Mouse (Mus musculus): ENCODE data around the gene Gart. TPM values are rescaled to one million over a fixed set of nuclear protein-coding genes. Genes with fewer than 3 reads are reported as not detected.
A peak's percentile ranks its signal among the peaks of the same experiment; 100 is the strongest.
"Not testable (repeated sequence)": the region's sequence is repeated elsewhere in the genome, so short reads cannot be mapped to it uniquely, and the experiment has no call there.

The Gart gene
- total RNA-seq, 2 experiments from 2014 or later: 59.0 to 70.1 TPM

DNA sequence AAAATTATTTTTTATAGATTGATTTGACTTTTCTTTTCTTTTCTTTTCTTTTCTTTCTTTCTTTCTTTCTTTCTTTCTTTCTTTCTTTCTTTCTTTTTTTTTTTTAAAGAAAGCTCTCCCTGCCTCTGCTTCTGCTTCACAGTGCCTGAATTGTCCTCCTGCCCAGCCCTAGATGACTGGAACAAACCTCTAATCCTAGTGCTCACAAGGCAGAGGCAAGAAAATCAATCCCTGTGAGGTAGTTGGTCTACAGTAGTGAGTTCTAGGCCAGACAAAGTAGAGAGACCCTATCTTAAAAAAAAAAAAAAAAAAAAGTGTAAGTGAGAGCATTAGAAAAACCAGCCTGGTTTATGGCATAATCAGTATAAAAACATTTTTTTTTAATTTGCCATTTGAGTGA lies 3.0 kb upstream of the Gart start:
- intact Hi-C loops (cut with DNase I): loop anchor here (2.0 to 5.0 kb wide), 2 partner anchors 39 to 102 kb away; partner anchors contain the start of genes Donson and Ifngr2
- no peak for DNase-seq (ENCODE audit: low spot score)

DNA sequence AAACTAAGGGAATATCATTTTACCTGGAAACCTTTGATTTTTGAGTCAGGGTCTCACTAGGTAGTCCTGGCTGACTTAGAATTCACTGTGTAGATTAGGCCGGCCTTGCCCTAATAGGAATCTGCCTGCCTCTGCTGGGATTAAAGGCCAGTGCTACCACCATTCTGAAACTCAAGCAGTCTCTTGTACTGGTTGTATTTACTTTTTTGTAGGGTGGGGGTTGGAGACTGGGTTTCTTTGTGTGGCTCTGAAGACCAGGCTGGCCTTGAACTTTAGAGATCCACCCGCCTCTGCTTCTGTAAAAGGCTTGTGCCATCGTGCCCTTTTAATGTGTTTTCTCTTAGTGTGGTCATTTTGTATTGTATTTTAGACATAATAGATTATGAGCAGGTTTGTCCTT lies 2.5 kb upstream of the Gart start:
- no peak for DNase-seq (ENCODE audit: low spot score)
- intact Hi-C loops (cut with DNase I): loop anchor here (2.0 to 5.0 kb wide), 2 partner anchors 40 to 102 kb away; partner anchors contain the start of genes Donson and Ifngr2

DNA sequence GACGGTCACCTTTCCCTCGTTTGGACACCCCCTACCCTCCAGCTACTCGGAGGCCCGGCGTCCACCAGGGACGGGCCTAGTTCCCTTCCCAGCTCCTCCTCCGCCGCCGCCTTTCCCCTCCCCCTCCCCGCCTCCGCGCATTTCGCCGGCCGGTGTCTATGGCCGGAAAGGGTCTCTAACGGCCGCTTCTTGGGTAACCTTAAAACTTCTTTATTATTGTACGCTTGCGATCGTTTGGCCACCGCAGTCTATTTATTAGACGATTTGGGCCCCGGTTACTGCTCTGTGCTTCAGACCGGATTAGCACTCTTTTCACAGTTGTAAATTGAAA lies 1.4 kb upstream of the Gart start:
- peak; percentile 59 for DNase-seq (ENCODE audit: low spot score)

DNA sequence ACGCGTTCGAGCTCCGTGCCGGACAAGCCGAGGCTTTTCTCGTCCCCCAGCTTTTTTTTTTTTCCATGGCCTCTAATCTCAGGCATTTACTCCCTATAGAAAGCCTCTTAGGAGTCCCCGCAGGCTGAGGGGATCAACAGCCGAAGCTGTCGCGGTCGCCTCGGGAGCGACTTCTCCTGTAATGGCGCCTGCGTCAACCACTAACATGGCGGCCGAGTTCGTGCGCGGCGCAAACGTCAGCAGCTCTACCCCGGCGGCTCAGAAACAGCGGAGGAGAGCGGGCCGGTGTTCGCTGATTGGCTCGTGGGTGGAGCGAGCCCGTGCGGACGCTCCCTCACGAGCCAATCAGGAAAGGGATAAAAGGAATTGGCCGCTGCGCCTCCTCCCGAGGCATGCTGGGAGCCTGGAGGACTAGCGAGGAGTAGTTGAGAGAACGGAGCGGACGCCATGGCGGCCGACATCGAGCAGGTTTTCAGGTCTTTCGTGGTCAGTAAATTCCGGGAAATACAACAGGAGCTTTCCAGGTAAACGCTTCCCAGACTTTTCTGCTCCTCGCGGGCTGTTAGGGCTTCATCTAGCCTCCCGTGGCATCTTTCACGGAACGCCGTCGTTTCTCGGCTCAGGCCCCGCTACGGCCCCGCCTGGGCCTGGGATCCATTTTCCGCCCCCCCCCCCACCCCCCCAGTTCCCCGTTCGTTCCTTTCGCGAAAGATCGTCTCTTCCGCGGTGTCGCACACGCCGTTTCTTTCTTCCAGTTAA lies 888 bp upstream of the Gart start, which contains the start of gene Son:
TSS of gene Son (plus strand) at position 46 of the 759 bp plus-strand sequence.
- intact Hi-C loops (cut with DNase I): loop anchor here (2.0 to 5.0 kb wide), 2 partner anchors 41 to 100 kb away; partner anchors contain the start of genes Donson and Ifngr2
- peak; percentile 96 for DNase-seq (ENCODE audit: low spot score)

More for the DNA sequence above, 1.4 kb upstream of the Gart start:
- intact Hi-C loops (cut with DNase I): loop anchor here (2.0 to 5.0 kb wide), 2 partner anchors 41 to 101 kb away; partner anchors contain the start of genes Donson and Ifngr2

DNA sequence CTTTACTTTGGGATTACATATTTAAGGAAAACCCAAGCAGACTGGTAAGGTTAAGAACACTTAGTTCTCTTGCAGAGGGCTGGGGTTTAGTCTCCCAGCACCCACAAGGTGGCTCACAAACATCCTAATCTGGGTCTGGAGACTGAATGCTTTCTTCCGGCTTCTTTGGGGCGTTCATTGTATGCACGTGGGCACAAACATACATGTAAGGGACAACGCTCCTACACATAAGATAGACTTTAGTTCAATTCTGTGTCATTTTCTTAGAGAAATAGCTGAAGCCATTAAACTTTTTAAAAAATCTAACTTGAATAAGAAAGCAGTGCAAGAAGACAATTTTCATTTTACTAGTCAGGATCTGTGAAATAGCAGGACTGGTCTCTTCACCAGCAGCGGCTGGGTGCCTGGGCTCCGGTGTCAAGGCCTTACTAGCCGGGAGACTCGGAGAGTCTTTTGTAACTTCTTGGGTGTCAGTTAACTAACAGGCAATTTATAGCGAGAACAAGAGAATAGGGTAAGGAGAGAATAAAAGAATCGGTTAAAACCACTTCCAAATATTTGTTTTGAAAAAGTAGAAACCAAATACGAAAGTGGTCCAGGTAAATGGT lies 653 bp downstream of the Gart start:
- no peak for DNase-seq (ENCODE audit: low spot score)
- intact Hi-C loops (cut with DNase I): loop anchor here (5.0 kb wide), 1 partner anchor 99 kb away; the partner anchor contains the start of gene Ifngr2

DNA sequence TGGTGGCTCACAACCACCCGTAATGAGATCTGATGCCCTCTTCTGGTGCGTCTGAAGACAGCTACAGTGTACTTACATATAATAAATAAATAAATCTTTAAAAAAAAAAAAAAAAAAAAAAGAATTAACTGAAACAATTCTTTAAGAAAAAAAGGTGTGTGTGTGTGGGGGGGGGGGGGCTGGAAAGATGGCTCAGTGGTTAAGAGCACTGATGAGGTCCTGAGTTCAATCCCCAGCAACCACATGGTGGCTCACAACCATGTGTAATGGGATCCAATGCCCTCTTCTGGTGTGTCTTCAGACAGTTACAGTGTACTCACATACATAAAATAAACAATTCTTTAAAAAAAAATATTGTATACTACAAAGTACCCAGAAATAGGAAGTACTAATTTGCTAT lies 1.3 kb downstream of the Gart start:
- DNase-seq (ENCODE audit: low spot score): not testable (repeated sequence)
- intact Hi-C loops (cut with DNase I): loop anchor here (5.0 kb wide), 1 partner anchor 98 kb away; the partner anchor contains the start of gene Ifngr2

DNA sequence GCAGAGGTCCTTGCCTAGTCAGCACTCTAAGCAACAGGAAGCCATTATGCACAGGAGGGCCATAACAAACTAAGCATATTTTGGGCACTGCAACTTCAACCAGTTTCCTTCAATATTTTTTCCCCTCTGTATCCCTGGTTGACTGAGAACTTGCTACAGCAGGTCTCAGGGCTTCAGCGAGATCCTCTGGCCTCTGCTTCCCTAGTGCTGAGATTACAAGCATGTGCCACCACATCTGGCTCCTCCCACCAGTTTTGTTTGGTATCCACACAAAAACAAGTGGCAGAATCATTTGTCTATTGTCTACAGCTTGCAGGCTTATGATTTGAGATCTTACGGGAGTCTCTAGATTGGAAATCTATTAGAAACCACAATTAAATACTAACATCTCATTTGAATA lies 1.9 kb downstream of the Gart start:
- no peak for DNase-seq (ENCODE audit: low spot score)
- intact Hi-C loops (cut with DNase I): loop anchor here (5.0 kb wide), 1 partner anchor 98 kb away; the partner anchor contains the start of gene Ifngr2

DNA sequence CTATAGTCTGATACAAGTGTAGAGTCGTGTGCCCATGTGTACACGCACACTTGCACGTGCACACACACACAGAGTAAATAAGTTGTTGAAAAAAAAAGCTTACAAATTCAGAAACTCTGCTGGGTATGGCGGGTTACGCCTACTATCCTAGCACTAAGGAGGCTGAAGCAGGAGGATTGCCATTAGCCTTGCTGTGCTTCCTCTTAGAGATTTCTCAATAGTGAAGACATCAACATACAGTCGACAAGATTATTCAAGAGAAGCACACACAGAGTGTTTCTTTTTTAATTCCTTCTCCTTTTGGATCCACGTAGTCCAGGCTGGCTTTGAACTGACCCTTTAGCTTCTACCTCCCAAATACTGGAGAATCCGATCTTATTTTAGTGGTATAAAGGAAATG lies 6.6 kb downstream of the Gart start:
- DNase-seq (ENCODE audit: low spot score): no peak
- intact Hi-C loops (cut with DNase I): no loop called here

DNA sequence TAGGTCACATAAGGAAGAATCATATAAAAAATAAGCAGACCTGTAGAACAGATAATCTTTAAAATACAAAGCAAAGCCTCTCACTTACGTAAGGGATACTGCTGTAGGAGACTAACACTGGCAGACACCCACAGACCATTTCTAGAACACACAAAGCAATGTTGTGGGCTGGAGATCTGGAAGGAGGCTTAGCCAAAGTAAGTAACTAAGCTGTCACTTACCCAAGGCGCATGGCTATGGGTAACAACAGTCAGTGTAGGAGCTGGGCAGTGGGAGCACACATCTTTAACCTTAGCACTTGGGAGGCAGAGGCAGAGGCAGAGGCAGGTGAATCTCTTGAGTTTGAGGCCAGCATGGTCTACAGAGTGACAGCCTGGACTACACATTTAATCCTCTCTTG lies 7.1 kb downstream of the Gart start:
- no peak for DNase-seq (ENCODE audit: low spot score)
- intact Hi-C loops (cut with DNase I): no loop called here

DNA sequence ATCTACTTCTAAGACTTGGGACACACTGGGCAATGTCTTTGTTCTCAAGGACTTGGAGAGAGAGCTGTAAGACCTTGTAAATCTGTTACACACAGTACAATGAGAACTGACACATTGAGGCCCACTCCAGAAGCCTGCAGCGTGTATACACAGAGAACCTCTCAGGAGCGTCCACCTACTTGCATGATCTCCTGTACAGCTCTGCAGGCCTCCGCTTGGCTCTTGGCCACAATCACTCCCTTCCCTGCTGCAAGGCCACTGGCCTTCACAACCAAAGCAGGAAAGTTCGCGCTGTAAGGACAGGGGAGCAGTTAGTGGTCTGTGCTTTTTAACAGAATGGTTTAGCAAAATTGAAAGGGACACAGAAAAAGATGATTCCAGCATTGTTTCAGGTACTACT lies 7.6 kb downstream of the Gart start:
- DNase-seq (ENCODE audit: low spot score): no peak
- intact Hi-C loops (cut with DNase I): no loop called here

DNA sequence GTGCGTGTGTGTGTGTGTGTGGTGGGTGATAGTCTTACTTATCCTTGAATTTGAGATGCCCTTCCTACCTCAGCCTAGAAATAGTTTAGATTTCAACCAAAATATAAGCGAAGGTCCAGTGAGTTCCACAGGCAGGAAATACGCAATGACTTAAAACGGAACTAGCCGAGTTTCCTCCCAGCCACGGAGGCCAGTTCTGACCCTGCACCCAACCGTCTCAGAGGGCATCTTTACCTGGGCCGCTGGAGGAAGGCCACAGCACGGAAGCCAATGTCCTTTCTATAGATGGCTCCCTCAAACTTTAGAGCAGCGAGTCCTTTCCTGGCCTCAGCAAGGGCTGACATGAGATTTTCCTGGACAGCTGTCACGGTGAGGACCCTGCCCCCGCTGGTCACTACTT lies 13.1 kb downstream of the Gart start:
- intact Hi-C loops (cut with DNase I): no loop called here

DNA sequence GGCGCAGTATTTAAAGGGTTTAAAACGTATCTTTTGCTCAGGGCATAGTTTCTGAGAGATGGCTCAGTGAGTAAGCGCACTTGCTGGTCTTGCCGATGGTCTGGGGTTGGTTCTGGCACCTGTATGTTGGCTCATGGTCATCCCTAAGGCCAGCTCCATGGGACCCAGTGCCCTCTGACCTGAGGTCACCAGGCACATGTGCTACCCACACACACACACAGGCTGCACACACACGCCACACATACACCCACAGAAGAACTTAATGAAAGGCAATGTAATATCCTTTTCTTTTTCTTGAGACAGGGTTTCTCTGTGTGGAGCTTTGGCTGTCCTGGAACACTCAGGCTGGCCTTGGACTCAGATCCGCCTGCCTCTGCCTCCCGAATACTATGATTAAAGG lies 13.8 kb downstream of the Gart start:
- intact Hi-C loops (cut with DNase I): no loop called here
- DNase-seq (ENCODE audit: low spot score): no peak

More for the DNA sequence above, 13.1 kb downstream of the Gart start:
- DNase-seq (ENCODE audit: low spot score): no peak

DNA sequence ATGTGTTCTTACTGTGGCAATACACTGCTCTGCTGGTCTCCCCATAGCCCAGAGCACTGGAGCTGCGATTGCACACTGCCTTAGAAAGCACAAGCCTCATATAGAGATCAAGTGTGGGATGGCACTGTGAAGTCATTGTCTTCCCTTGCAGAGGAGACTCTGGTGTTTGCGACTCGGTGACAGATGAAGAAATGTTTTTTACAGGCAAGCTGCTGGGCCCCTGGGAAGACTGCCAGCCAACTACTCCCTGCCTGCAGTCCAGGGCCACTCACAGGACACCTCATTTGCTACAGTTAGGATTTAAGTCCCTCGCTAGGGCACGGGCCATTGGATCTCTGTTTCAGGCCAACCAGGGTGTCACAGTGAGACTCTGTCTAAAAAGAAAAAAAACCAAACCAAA lies 14.3 kb downstream of the Gart start:
- DNase-seq (ENCODE audit: low spot score): no peak
- intact Hi-C loops (cut with DNase I): no loop called here

DNA sequence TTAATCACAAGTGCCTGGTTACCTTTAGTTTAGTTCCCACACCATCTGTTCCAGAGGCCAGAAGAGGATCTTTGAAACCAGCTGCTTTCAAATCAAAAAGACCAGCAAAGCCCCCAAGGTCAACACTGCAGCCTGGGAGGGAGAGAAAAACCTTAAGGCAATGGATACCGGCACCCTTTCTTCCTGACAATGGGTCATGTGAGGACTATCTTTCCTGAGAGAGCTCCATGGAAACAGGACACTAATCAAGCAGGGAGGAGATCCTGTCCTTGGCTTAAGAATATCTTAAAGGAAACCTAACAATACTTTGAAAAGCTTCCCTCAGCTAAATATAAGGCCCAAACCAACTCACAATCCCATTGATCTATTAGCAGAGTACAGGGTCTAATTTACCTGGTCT lies 16.2 kb downstream of the Gart start:
- intact Hi-C loops (cut with DNase I): no loop called here
- DNase-seq (ENCODE audit: low spot score): no peak

DNA sequence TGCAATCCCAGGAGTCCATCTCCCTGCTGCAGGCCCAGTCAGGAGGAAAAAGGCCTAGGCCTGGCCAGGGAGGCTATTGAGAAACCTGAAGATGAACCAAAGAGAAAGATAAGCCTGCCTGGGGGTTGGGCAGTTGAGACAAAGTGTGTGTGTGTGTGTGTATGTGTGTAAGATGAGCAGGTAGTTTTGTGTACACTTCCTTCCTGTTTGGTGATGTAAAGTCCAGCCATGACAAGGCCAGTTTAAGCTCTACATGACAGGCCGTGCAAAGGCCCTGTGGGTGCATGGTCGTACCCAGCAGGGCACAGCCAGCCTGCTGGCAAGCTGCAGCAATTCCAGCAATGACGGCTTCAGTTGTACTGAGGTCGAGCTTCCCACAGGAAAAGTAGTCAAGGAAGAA lies 17.0 kb downstream of the Gart start:
- no peak for DNase-seq (ENCODE audit: low spot score)
- intact Hi-C loops (cut with DNase I): no loop called here

DNA sequence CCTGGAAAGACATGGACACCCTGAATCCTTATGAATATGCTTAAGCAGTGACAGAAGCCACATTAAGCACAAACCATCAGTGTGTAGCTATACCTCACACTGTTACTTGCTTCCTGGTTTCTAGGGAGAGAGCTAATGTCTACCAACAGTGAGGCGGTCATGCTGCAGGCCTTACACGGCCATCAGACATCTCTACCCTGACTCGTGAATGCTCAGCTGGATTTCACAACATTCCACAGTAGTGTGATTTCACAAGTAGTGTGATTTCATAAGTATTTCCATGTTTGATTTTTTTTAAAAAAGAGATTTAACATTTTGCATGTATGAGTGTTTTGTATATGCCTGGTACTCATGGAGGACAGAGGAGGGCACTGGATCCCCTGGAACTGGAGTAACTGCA lies 18.1 kb downstream of the Gart start:
- intact Hi-C loops (cut with DNase I): no loop called here
- DNase-seq (ENCODE audit: low spot score): no peak

DNA sequence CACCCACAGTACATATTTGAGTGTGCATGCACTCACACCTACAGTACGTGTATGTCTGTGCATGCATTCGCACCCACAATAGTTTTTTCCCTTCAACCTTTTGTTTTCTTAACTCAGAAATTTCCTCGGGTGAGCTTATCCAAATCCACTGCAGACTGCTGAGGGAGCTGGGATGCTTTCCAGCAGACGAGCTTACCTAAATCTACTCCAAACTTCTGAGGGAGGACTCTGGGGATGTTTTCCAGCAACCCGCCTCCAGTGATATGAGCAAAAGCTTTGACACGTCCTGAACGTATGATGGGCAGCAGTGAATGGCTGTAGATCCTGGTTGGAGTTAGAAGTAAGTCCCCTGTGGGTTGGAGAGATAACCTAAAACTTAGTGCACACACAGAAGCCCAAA lies 18.9 kb downstream of the Gart start:
- DNase-seq (ENCODE audit: low spot score): no peak
- intact Hi-C loops (cut with DNase I): no loop called here

DNA sequence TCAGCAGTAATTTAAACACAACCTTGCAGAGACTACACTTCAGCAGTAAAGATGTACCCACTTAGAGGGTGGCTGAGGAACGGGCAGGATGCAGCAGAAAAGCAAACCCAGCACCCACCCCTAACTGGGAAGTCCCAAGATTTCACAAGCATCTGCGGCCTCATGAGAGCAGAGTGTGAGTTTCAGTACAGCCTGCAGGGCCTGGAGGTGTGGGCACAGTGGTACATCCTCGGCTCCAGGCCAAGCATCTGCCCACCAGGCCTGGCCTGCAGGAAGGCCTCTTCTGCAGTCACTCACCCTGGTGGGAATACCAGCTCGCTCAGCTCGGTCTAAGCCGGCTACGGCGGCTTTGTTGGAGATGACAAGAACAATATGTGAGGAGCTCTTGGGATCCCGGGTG lies 23.7 kb downstream of the Gart start:
- intact Hi-C loops (cut with DNase I): no loop called here
- no peak for DNase-seq (ENCODE audit: low spot score)

DNA sequence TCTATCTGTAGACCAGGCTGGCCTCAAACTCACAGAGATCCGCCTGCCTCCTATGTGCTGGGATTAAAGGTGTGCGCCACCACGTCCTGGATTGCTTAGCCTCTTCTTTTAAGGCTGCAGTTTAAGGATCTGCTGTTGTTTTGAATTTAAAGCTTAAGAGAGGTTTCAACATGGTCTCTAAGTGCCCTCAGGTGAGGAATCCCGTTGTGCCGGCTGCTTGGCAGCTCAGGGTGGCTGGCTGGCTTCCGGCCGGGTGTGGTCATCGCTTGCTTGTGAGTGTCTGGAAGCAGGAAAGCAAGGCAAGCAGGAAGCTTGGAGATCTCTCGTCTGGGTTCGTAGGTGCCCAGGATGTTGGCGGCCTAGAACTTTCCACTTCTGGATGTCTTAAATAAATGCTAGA lies 25.8 kb downstream of the Gart start:
- no peak for DNase-seq (ENCODE audit: low spot score)
- intact Hi-C loops (cut with DNase I): no loop called here

DNA sequence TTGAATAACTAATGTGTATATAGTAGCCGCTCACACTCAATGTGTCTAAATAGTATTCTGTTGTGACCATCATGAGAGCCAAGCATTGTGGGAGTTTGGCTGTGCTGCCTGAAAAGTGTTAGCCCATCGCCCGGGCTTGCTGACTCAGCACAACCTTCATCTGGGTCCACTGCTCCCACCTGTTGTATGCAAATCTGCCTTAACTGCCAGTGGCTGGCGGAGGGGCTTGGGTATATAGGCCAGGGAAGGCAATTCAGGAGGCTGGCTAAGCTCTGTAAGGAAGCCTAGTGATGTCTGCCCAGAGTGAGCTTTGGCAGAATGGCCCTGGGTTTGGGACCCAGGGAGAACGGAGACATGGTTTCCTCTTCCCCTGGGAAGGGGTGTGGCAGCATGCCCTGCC lies 26.6 kb downstream of the Gart start:
- intact Hi-C loops (cut with DNase I): no loop called here
- DNase-seq (ENCODE audit: low spot score): no peak
